Comparison of ENCODE assay signal across 9 mouse cellular contexts in genomic region chrX:140060886-140061874, GRCm38 (mm10). TPM values are rescaled to one million over a fixed set of nuclear protein-coding genes. Genes with fewer than 3 reads are reported as not detected.
DNase-seq lines count a peak whose midpoint lies in the region; ATAC-seq and TF ChIP-seq lines count a peak whose summit lies in the region.
"Had no signal": no experiment of that assay in that cellular context is flagged by ENCODE, and none has a peak within 500 bp of the region (broad histone marks: within the 10 kb centered on the region; RNA-seq: fewer than 3 reads in every experiment).

No protein-coding gene starts in this region.

- peaks cover 4% of the 10 kb centered on the region; the same call in 1 of the 2 replicates for H3K9me3 ChIP-seq in forebrain, embryonic 14.5 days (replicated peaks; ENCODE audit: control insufficient read depth, low read length)
- H3K9me3 ChIP-seq in kidney, postnatal 0 days (replicated peaks; ENCODE audit: low read length), result peaks cover 4% of the 10 kb centered on the region
- no peaks in the 10 kb centered on the region for H3K9me3 ChIP-seq in midbrain, embryonic 12.5 days

- no peak for TF ChIP-seq CTCF in kidney, postnatal 0 days (IDR thresholded peaks at IDR 0.05; ENCODE audit: low read depth)

- peak; percentile 13 to 34 for DNase-seq in adrenal gland, adult (ENCODE audit: inconsistent age in 2 of 2, low spot score in 1 of 2)
- no peak for DNase-seq in adrenal gland, adult 8-10 months
- DNase-seq in ES-CJ7 (ENCODE audit: low read depth, low spot score), result peak; percentile 20
- DNase-seq in forebrain, embryonic 14.5 days (ENCODE audit: low spot score), result peak; percentile 14
- DNase-seq in kidney, postnatal 0 days (ENCODE audit: low spot score), result no peak
- no peak for DNase-seq in spleen, adult 18-20 months
- no peak for DNase-seq in layer of hippocampus, postnatal 14 days (ENCODE audit: low spot score in 2 of 2)

- peak overlapping the region; percentile 25 for H3K4me3 ChIP-seq in forebrain, embryonic 14.5 days (ENCODE audit: low read depth, low read length)
- H3K4me3 ChIP-seq in kidney, postnatal 0 days (replicated peaks; ENCODE audit: low read depth, low read length), result peak overlapping the region; percentile 33
- peak overlapping the region; percentile 42 for H3K4me3 ChIP-seq in midbrain, embryonic 12.5 days

- H3K4me1 ChIP-seq in forebrain, embryonic 14.5 days (ENCODE audit: control insufficient read depth, insufficient read depth, low read length), result no peaks in the 10 kb centered on the region
- H3K4me1 ChIP-seq in kidney, postnatal 0 days (replicated peaks; ENCODE audit: insufficient read depth, low read length), result no peaks in the 10 kb centered on the region
- no peaks in the 10 kb centered on the region for H3K4me1 ChIP-seq in midbrain, embryonic 12.5 days

- H3K36me3 ChIP-seq in forebrain, embryonic 14.5 days (ENCODE audit: control insufficient read depth, insufficient read depth, low read length), result no peaks in the 10 kb centered on the region
- H3K36me3 ChIP-seq in kidney, postnatal 0 days (ENCODE audit: insufficient read depth, low read length), result no peaks in the 10 kb centered on the region
- no peaks in the 10 kb centered on the region for H3K36me3 ChIP-seq in midbrain, embryonic 12.5 days

- peak overlapping the region; percentile 49 for H3K4me2 ChIP-seq in forebrain, embryonic 14.5 days (ENCODE audit: low read length)
- peak overlapping the region; percentile 51 for H3K4me2 ChIP-seq in kidney, postnatal 0 days (ENCODE audit: low read length)
- H3K4me2 ChIP-seq in midbrain, embryonic 12.5 days (replicated peaks), result peak overlapping the region; percentile 54

- peak; percentile 32; the same call in 1 of the 2 replicates for ATAC-seq in forebrain, embryonic 14.5 days
- peak; percentile 36 for ATAC-seq in kidney, postnatal 0 days (replicated peaks; ENCODE audit: low FRiP score, low read depth)
- ATAC-seq in midbrain, embryonic 12.5 days (ENCODE audit: low FRiP score, low read depth), result peak; percentile 34; the same call in 1 of the 2 replicates

- WGBS in forebrain, embryonic 14.5 days, result 28% methylated on average over 84 of the region's 90 CpGs
- 33% methylated on average over 77 of the region's 90 CpGs for WGBS in kidney, postnatal 0 days
- WGBS in midbrain, embryonic 12.5 days, result 23% methylated on average over 89 of the region's 90 CpGs

- H3K9ac ChIP-seq in forebrain, embryonic 14.5 days (ENCODE audit: low read length), result no peak overlapping the region
- H3K9ac ChIP-seq in kidney, postnatal 0 days (ENCODE audit: low read depth, low read length), result no peak overlapping the region
- no peak overlapping the region; the same call in 1 of the 2 replicates for H3K9ac ChIP-seq in midbrain, embryonic 12.5 days (replicated peaks)

- H3K27ac ChIP-seq in forebrain, embryonic 14.5 days (ENCODE audit: low read depth, low read length), result no peak overlapping the region
- H3K27ac ChIP-seq in kidney, postnatal 0 days, result no peak overlapping the region
- no peak overlapping the region for H3K27ac ChIP-seq in midbrain, embryonic 12.5 days (replicated peaks)

- H3K27me3 ChIP-seq in forebrain, embryonic 14.5 days (replicated peaks; ENCODE audit: control insufficient read depth, insufficient read depth, low read length), result 0 out of 2 replicates have a peak, but pooled peaks cover 8% of the 10 kb centered on the region
- H3K27me3 ChIP-seq in kidney, postnatal 0 days (ENCODE audit: insufficient read depth, low read length), result peaks cover 3% of the 10 kb centered on the region
- peaks cover 26% of the 10 kb centered on the region for H3K27me3 ChIP-seq in midbrain, embryonic 12.5 days

RNA-seq across cellular contexts. Expression of gene Nup62cl, which starts 1.3 kb away (rescaled TPM):
- total RNA-seq in adrenal gland, adult 8-10 months (2022), result 10 to 100 TPM in 2 of 4 experiments, 1 to 10 TPM in 2; 3.1 to 21.2 (median 10.6) TPM
- polyA plus RNA-seq in forebrain, embryonic 14.5 days (2014; fragmentation: Nextera tagmentation; extraction: Ambion mirVana), result 3.7 and 4.0 TPM in 2 replicates
- polyA plus RNA-seq in kidney, postnatal 0 days (2015; fragmentation: Nextera tagmentation; extraction: Ambion mirVana), result 0.91 and 1.4 TPM in 2 replicates
- polyA plus RNA-seq in midbrain, embryonic 12.5 days (2016; fragmentation: Nextera tagmentation; extraction: Ambion mirVana), result 1.2 and 1.9 TPM in 2 replicates
- total RNA-seq in layer of hippocampus, postnatal 14 days (2021), result under 1 TPM; 0.19 to 0.53 TPM

RNA-seq across cellular contexts. Expression of gene Pih1h3b, which starts 1.5 kb away (rescaled TPM):
- total RNA-seq in adrenal gland, adult 8-10 months (2022), result under 1 TPM in 1 of 4 experiments, not detected in 3; 0.24 TPM
- polyA plus RNA-seq in forebrain, embryonic 14.5 days (2014; fragmentation: Nextera tagmentation; extraction: Ambion mirVana), result not detected in 2 replicates
- not detected in 2 replicates for polyA plus RNA-seq in kidney, postnatal 0 days (2015; fragmentation: Nextera tagmentation; extraction: Ambion mirVana)
- not detected in 2 replicates for polyA plus RNA-seq in midbrain, embryonic 12.5 days (2016; fragmentation: Nextera tagmentation; extraction: Ambion mirVana)
- total RNA-seq in layer of hippocampus, postnatal 14 days (2021), result not detected
- polyA plus RNA-seq: spleen, adult 2 months had no signal

Comparison
In these comparisons a context has a peak if more than half of its experiments do, and no peak if none do; other contexts are left out.
1. DNase-seq: peak in adrenal gland, adult (2 of 2), ES-CJ7 (single experiment) and forebrain, embryonic 14.5 days (single experiment); none in adrenal gland, adult 8-10 months (single experiment), kidney, postnatal 0 days (single experiment), spleen, adult 18-20 months (0 of 2) and layer of hippocampus, postnatal 14 days (0 of 2).
2. Peak in every context shown above with its lines, with median percentiles within 50 percentile points of each other: ATAC-seq, H3K4me2 ChIP-seq and H3K4me3 ChIP-seq.